Mouse (Mus musculus): ENCODE measurements at regions not wholly inside any gene's neighbourhood (a gene's known extent, or its start where the extent isn't known, plus 50 kb on each side); places are given as distances from the start of the nearest gene placed in this dataset.
"Not testable (repeated sequence)": the region's sequence is repeated elsewhere in the genome, so short reads cannot be mapped to it uniquely, and the experiment has no call there.

- 89% methylated on average over 3 of the region's 3 CpGs for WGBS
- H3K27me3 ChIP-seq: no peaks in the 10 kb centered on the region
- no peak overlapping the region for H3K4me3 ChIP-seq
These were observed 109.9 kb upstream of the Gadl1 start for GRCm38 (mm10) chr9:115799330-115799729.

GRCm38 (mm10) chr9:115800624-115801023, 108.6 kb upstream of the Gadl1 start:
- no peak for ATAC-seq (ENCODE audit: low FRiP score)
- no peaks in the 10 kb centered on the region for H3K36me3 ChIP-seq
- peaks cover 12% of the 10 kb centered on the region for H3K4me1 ChIP-seq (replicated peaks)
- H3K4me2 ChIP-seq: no peak overlapping the region
- WGBS: 28% methylated on average over 6 of the region's 6 CpGs
- no peaks in the 10 kb centered on the region for H3K27me3 ChIP-seq
- no peaks in the 10 kb centered on the region for H3K9me3 ChIP-seq
- no peak overlapping the region for H3K4me3 ChIP-seq
- peak overlapping the region; percentile 14; the same call in 1 of the 2 replicates for H3K27ac ChIP-seq
- no peak overlapping the region for H3K9ac ChIP-seq

More at GRCm38 (mm10) chr9:115799330-115799729, 109.9 kb upstream of the Gadl1 start:
- no peak overlapping the region for H3K27ac ChIP-seq
- H3K9ac ChIP-seq: no peak overlapping the region
- no peak overlapping the region for H3K4me2 ChIP-seq
- ATAC-seq (ENCODE audit: low FRiP score): no peak
- no peaks in the 10 kb centered on the region for H3K36me3 ChIP-seq
- peaks cover 9% of the 10 kb centered on the region for H3K4me1 ChIP-seq (replicated peaks)
- H3K9me3 ChIP-seq: no peaks in the 10 kb centered on the region

- H3K27me3 ChIP-seq: no peaks in the 10 kb centered on the region
- no peaks in the 10 kb centered on the region for H3K36me3 ChIP-seq
- peaks cover 12% of the 10 kb centered on the region for H3K4me1 ChIP-seq (replicated peaks)
- no peak overlapping the region for H3K4me3 ChIP-seq
- H3K27ac ChIP-seq: no peak overlapping the region
- ATAC-seq (ENCODE audit: low FRiP score): no peak
- H3K9ac ChIP-seq: no peak overlapping the region
- H3K4me2 ChIP-seq: no peak overlapping the region
- WGBS: 69% methylated on average over 3 of the region's 3 CpGs
- no peaks in the 10 kb centered on the region for H3K9me3 ChIP-seq
These were observed 106.2 kb upstream of the Gadl1 start for GRCm38 (mm10) chr9:115803071-115803470.

GRCm38 (mm10) chr9:115805224-115805623, 104.0 kb upstream of the Gadl1 start:
- peaks cover 8% of the 10 kb centered on the region for H3K4me1 ChIP-seq (replicated peaks)
- H3K4me3 ChIP-seq: no peak overlapping the region
- 31% methylated on average over 4 of the region's 4 CpGs for WGBS
- no peaks in the 10 kb centered on the region for H3K36me3 ChIP-seq
- H3K27me3 ChIP-seq: no peaks in the 10 kb centered on the region
- H3K9ac ChIP-seq: no peak overlapping the region
- no peak overlapping the region for H3K27ac ChIP-seq
- no peaks in the 10 kb centered on the region for H3K9me3 ChIP-seq
- ATAC-seq (ENCODE audit: low FRiP score): no peak
- no peak overlapping the region for H3K4me2 ChIP-seq

- Histone ChIP-seq H3K9me3 (no peaks in the 10 kb centered on the region), H3K4me1 (replicated peaks) (0 out of 2 replicates have a peak, but pooled peaks cover 3% of the 10 kb centered on the region), H3K4me3 (no peak overlapping the region), H3K27ac (no peak overlapping the region), H3K9ac (no peak overlapping the region), H3K36me3 (no peaks in the 10 kb centered on the region), H3K27me3 (no peaks in the 10 kb centered on the region), H3K4me2 (no peak overlapping the region)
- 64% methylated on average over 10 of the region's 10 CpGs for WGBS
- ATAC-seq (ENCODE audit: low FRiP score): no peak
These were observed 103.1 kb upstream of the Gadl1 start for GRCm38 (mm10) chr9:115806018-115806702.

- no peaks in the 10 kb centered on the region for H3K36me3 ChIP-seq
- no peak overlapping the region for H3K27ac ChIP-seq
- no peaks in the 10 kb centered on the region for H3K27me3 ChIP-seq
- no peak overlapping the region for H3K4me2 ChIP-seq
- ATAC-seq (ENCODE audit: low FRiP score): no peak
- H3K4me1 ChIP-seq (replicated peaks): peaks cover 4% of the 10 kb centered on the region; the same call in 1 of the 2 replicates
- WGBS: 77% methylated on average over 5 of the region's 5 CpGs
- H3K9me3 ChIP-seq: no peaks in the 10 kb centered on the region
- no peak overlapping the region for H3K4me3 ChIP-seq
- H3K9ac ChIP-seq: no peak overlapping the region
These were observed 69.1 kb upstream of the Gadl1 start for GRCm38 (mm10) chr9:115840186-115840585.

GRCm38 (mm10) chr9:115840791-115841190, 68.5 kb upstream of the Gadl1 start:
- Histone ChIP-seq H3K4me2 (no peak overlapping the region), H3K9ac (no peak overlapping the region), H3K27ac (no peak overlapping the region), H3K27me3 (no peaks in the 10 kb centered on the region), H3K9me3 (no peaks in the 10 kb centered on the region), H3K4me1 (replicated peaks) (peaks cover 4% of the 10 kb centered on the region; the same call in 1 of the 2 replicates), H3K36me3 (no peaks in the 10 kb centered on the region), H3K4me3 (no peak overlapping the region)
- no peak for ATAC-seq (ENCODE audit: low FRiP score)
- WGBS: 63% methylated on average over 8 of the region's 8 CpGs

- no peak overlapping the region for H3K4me3 ChIP-seq
- 92% methylated on average over 10 of the region's 10 CpGs for WGBS
- no peak overlapping the region for H3K27ac ChIP-seq
- no peak for ATAC-seq (ENCODE audit: low FRiP score)
- H3K36me3 ChIP-seq: no peaks in the 10 kb centered on the region
- peaks cover 4% of the 10 kb centered on the region; the same call in 1 of the 2 replicates for H3K4me1 ChIP-seq (replicated peaks)
- no peaks in the 10 kb centered on the region for H3K27me3 ChIP-seq
- no peak overlapping the region for H3K9ac ChIP-seq
- H3K9me3 ChIP-seq: no peaks in the 10 kb centered on the region
- no peak overlapping the region for H3K4me2 ChIP-seq
These were observed 67.6 kb upstream of the Gadl1 start for GRCm38 (mm10) chr9:115841684-115842083.

GRCm38 (mm10) chr9:115844340-115844739, 64.9 kb upstream of the Gadl1 start:
- H3K4me3 ChIP-seq: no peak overlapping the region
- no peak for ATAC-seq (ENCODE audit: low FRiP score)
- WGBS: 62% methylated on average over 4 of the region's 4 CpGs
- peaks cover 4% of the 10 kb centered on the region; the same call in 1 of the 2 replicates for H3K4me1 ChIP-seq (replicated peaks)
- H3K27ac ChIP-seq: no peak overlapping the region
- no peaks in the 10 kb centered on the region for H3K9me3 ChIP-seq
- no peak overlapping the region for H3K4me2 ChIP-seq
- no peaks in the 10 kb centered on the region for H3K27me3 ChIP-seq
- no peak overlapping the region for H3K9ac ChIP-seq
- no peaks in the 10 kb centered on the region for H3K36me3 ChIP-seq

- WGBS: 82% methylated on average over 5 of the region's 5 CpGs
- Histone ChIP-seq H3K36me3 (no peaks in the 10 kb centered on the region), H3K4me1 (replicated peaks) (peaks cover 4% of the 10 kb centered on the region), H3K27ac (no peak overlapping the region), H3K4me2 (no peak overlapping the region), H3K9ac (no peak overlapping the region), H3K4me3 (no peak overlapping the region), H3K9me3 (no peaks in the 10 kb centered on the region), H3K27me3 (no peaks in the 10 kb centered on the region)
- no peak for ATAC-seq (ENCODE audit: low FRiP score)
These were observed 64.2 kb upstream of the Gadl1 start for GRCm38 (mm10) chr9:115845091-115845490.

- no peaks in the 10 kb centered on the region for H3K9me3 ChIP-seq
- H3K4me2 ChIP-seq: peak overlapping the region; percentile 43
- no peak overlapping the region for H3K27ac ChIP-seq
- 50% methylated on average over 12 of the region's 12 CpGs for WGBS
- no peaks in the 10 kb centered on the region for H3K27me3 ChIP-seq
- peak overlapping the region; percentile 24 for H3K4me3 ChIP-seq
- H3K4me1 ChIP-seq (replicated peaks): no peaks in the 10 kb centered on the region; the same call in 1 of the 2 replicates
- ATAC-seq (ENCODE audit: low FRiP score): peak; percentile 66; the same call in 1 of the 2 replicates
- no peaks in the 10 kb centered on the region for H3K36me3 ChIP-seq
- no peak overlapping the region for H3K9ac ChIP-seq
These were observed 61.8 kb upstream of the Gadl1 start for GRCm38 (mm10) chr9:115847289-115848074.

GRCm38 (mm10) chr9:115853210-115853842, 55.9 kb upstream of the Gadl1 start:
- not testable (repeated sequence) for H3K4me3 ChIP-seq; H3K27ac ChIP-seq; H3K4me2 ChIP-seq; H3K4me1 ChIP-seq (replicated peaks); H3K36me3 ChIP-seq; H3K27me3 ChIP-seq; H3K9ac ChIP-seq; ATAC-seq (ENCODE audit: low FRiP score); H3K9me3 ChIP-seq
- 91% methylated on average over 5 of the region's 5 CpGs for WGBS
